Mouse (Mus musculus) small intestine, adult 2 months (tissue): ENCODE measurements around the gene Olfr1124. TPM values are rescaled to one million over a fixed set of nuclear protein-coding genes. Genes with fewer than 3 reads are reported as not detected.

Experiments used
- H3K27ac ChIP-seq: fragments of 200-500 bp; 2 replicates; pipeline ENCODE4 v1.5.1; 2012; ENCODE audit warnings: low read depth, low read length, control low read depth, inconsistent platforms; ENCODE audit not compliant: insufficient read depth
- H3K27me3 ChIP-seq: fragments of 200-500 bp; 2 replicates; pipeline ENCODE4 v1.6.1; 2012; ENCODE audit warnings: mild to moderate bottlenecking, moderate library complexity, low read length, inconsistent platforms; ENCODE audit not compliant: control insufficient read depth, insufficient read depth
- H3K36me3 ChIP-seq: fragments of 200-500 bp; 2 replicates; pipeline ENCODE4 v1.6.1; 2012; ENCODE audit warnings: mild to moderate bottlenecking, low read length, control low read depth, inconsistent platforms; ENCODE audit not compliant: control insufficient read depth, insufficient read depth
- H3K4me1 ChIP-seq: fragments of 200-500 bp; 2 replicates; pipeline ENCODE4 v1.6.1; 2012; ENCODE audit warnings: low read length, inconsistent platforms, mixed read lengths; ENCODE audit not compliant: control insufficient read depth, insufficient read depth, insufficient read length
- H3K4me3 ChIP-seq: fragments of 200-500 bp; 2 replicates; pipeline ENCODE4 v1.5.1; 2012; ENCODE audit warnings: low read depth, mild to moderate bottlenecking, control low read depth, inconsistent platforms, low read length, moderate library complexity
- CTCF ChIP-seq: fragments of 200-500 bp; IDR thresholded peaks from 2 replicates; pipeline ENCODE4 v1.5.1; 2012; ENCODE audit warnings: low read depth, mild to moderate bottlenecking, control low read depth, inconsistent platforms, low read length, moderate library complexity, mixed read lengths; ENCODE audit not compliant: insufficient replicate concordance, insufficient read length; ENCODE audit errors: extremely low read depth
- POLR2A ChIP-seq: fragments of 200-500 bp; IDR thresholded peaks from 2 replicates; pipeline ENCODE4 v1.6.1; 2012; ENCODE audit warnings: low read depth, mild to moderate bottlenecking, control low read depth, inconsistent platforms, low read length, moderate library complexity
- WGBS: fragments of 180-500 bp; shearing (Covaris S2); methylation state at CpG from one replicate; pipeline ENCODE4 v1.1.7; 2018; 5-methylcytosine and 5-hydroxymethylcytosine counted together
- polyA plus RNA-seq: library from polyadenylated mRNA; depleted of rRNA; stranded (reverse); fragments of >200 nt; gene quantifications from 2 replicates; pipeline ENCODE4 v1.2.3, GENCODE M21; 2012; rRNA removed

Gene Olfr1124
- polyA plus RNA-seq, 1 experiment = not detected

GRCm38 (mm10) chr2:87480207-87480606, 50.1 kb downstream of the Olfr1124 start:
- no peak for TF ChIP-seq POLR2A
- TF ChIP-seq CTCF = no peak
- no peak overlapping the region for H3K27ac ChIP-seq
- H3K27me3 ChIP-seq = no peaks in the 10 kb centered on the region

GRCm38 (mm10) chr2:87481158-87481557, 51.1 kb downstream of the Olfr1124 start:
- H3K27me3 ChIP-seq = no peaks in the 10 kb centered on the region
- H3K36me3 ChIP-seq = no peaks in the 10 kb centered on the region
- no peaks in the 10 kb centered on the region for H3K4me1 ChIP-seq
- TF ChIP-seq POLR2A (no peak), CTCF (no peak)
- WGBS = 80% methylated on average over 4 of the region's 4 CpGs
- no peak overlapping the region for H3K27ac ChIP-seq
- H3K4me3 ChIP-seq = no peak overlapping the region

More at GRCm38 (mm10) chr2:87480207-87480606, 50.1 kb downstream of the Olfr1124 start:
- Histone ChIP-seq H3K36me3 (no peaks in the 10 kb centered on the region), H3K4me3 (no peak overlapping the region), H3K4me1 (no peaks in the 10 kb centered on the region)

GRCm38 (mm10) chr2:87482276-87482675, 52.2 kb downstream of the Olfr1124 start:
- no peak overlapping the region for H3K4me3 ChIP-seq
- no peaks in the 10 kb centered on the region for H3K36me3 ChIP-seq
- no peak overlapping the region for H3K27ac ChIP-seq
- H3K27me3 ChIP-seq = no peaks in the 10 kb centered on the region
- 67% methylated on average over 2 of the region's 2 CpGs for WGBS
- no peak for TF ChIP-seq POLR2A
- TF ChIP-seq CTCF = no peak
- no peaks in the 10 kb centered on the region for H3K4me1 ChIP-seq

Other genes starting within 250 kb of the Olfr1124 start
- not detected in 2 replicates for gene Olfr1112, start 242.5 kb upstream of the Olfr1124 start, polyA plus RNA-seq
- gene Olfr1113, start 221.3 kb upstream of the Olfr1124 start, polyA plus RNA-seq = not detected in 2 replicates
- not detected in 2 replicates for gene Olfr1115, start 182.3 kb upstream of the Olfr1124 start, polyA plus RNA-seq
- not detected in 2 replicates for gene Olfr1116, start 162.7 kb upstream of the Olfr1124 start, polyA plus RNA-seq
- gene Olfr1118, start 122.7 kb upstream of the Olfr1124 start, polyA plus RNA-seq = not detected in 2 replicates
- gene Olfr1120, start 75.5 kb upstream of the Olfr1124 start, polyA plus RNA-seq = not detected in 2 replicates
- gene Olfr1121, start 60.4 kb upstream of the Olfr1124 start, polyA plus RNA-seq = not detected in 2 replicates
- gene Olfr1122, start 44.4 kb upstream of the Olfr1124 start, polyA plus RNA-seq = not detected in 2 replicates
- gene Olfr1123, start 13.6 kb upstream of the Olfr1124 start, polyA plus RNA-seq = not detected in 2 replicates
- not detected in 2 replicates for gene Olfr1126, start 23.7 kb downstream of the Olfr1124 start, polyA plus RNA-seq
- not detected in 2 replicates for gene Pramel7, start 66.8 kb downstream of the Olfr1124 start, polyA plus RNA-seq
- not detected in 2 replicates for gene Pramel6, start 76.3 kb downstream of the Olfr1124 start, polyA plus RNA-seq
- gene Olfr153, start 101.5 kb downstream of the Olfr1124 start, polyA plus RNA-seq = not detected in 2 replicates
- gene Olfr1128, start 115.3 kb downstream of the Olfr1124 start, polyA plus RNA-seq = not detected in 2 replicates
- not detected in 2 replicates for gene Olfr1129, start 143.6 kb downstream of the Olfr1124 start, polyA plus RNA-seq
- gene Olfr1130, start 175.9 kb downstream of the Olfr1124 start, polyA plus RNA-seq = not detected in 2 replicates
- gene Olfr1131, start 196.8 kb downstream of the Olfr1124 start, polyA plus RNA-seq = not detected in 2 replicates
- gene Olfr1132, start 207.3 kb downstream of the Olfr1124 start, polyA plus RNA-seq = not detected in 2 replicates
- gene Olfr1133, start 217.1 kb downstream of the Olfr1124 start, polyA plus RNA-seq = not detected in 2 replicates
- not detected in 2 replicates for gene Olfr1134, start 228.2 kb downstream of the Olfr1124 start, polyA plus RNA-seq
- gene Olfr1135, start 243.4 kb downstream of the Olfr1124 start, polyA plus RNA-seq = not detected in 2 replicates